ENCODE assay signal across 28 mouse cellular contexts in the genomic region with DNA sequence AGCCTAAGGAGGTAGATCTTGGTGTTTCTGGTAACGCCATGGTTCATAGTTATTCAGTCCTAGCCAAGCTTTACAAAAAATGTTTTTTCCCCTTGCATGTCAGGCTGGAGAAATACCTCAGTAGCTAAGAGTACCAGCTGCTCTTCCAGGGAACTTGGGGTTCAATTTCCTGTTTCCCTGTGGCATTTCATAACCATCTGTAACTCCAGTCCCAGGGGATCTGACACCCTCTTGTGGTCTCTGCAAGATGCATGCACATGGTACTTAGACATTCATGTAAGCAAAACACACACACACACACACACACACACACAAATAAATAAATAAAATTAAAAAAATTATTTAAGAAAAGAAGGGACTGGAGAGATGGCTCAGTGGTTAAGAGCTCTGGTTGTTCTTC. TPM values are rescaled to one million over a fixed set of nuclear protein-coding genes. Genes with fewer than 3 reads are reported as not detected.
A peak's percentile ranks its signal among the peaks of the same experiment; 100 is the strongest.
DNase-seq lines count a peak whose midpoint lies in the region; ATAC-seq and TF ChIP-seq lines count a peak whose summit lies in the region.
"Had no signal": no experiment of that assay in that cellular context is flagged by ENCODE, and none has a peak within 500 bp of the region (broad histone marks: within the 10 kb centered on the region; RNA-seq: fewer than 3 reads in every experiment).

No protein-coding gene starts in this region.

- no peaks in the 10 kb centered on the region for H3K9me3 ChIP-seq in forebrain, postnatal 0 days (ENCODE audit: low read length)
- H3K9me3 ChIP-seq in forebrain, embryonic 13.5 days (replicated peaks), result no peaks in the 10 kb centered on the region
- no peaks in the 10 kb centered on the region for H3K9me3 ChIP-seq in kidney, postnatal 0 days (replicated peaks; ENCODE audit: low read length)
- H3K9me3 ChIP-seq: hindbrain, embryonic 13.5 days; limb, embryonic 13.5 days; liver, embryonic 13.5 days; midbrain, embryonic 12.5 days; neural tube, embryonic 15.5 days had no signal

- DNase-seq in forebrain, postnatal 0 days, result no peak
- DNase-seq in kidney, postnatal 0 days (ENCODE audit: low spot score), result no peak
- no peak for DNase-seq in kidney, adult 8-10 months
- peak; percentile 21 for DNase-seq in lung, postnatal 10 days
- DNase-seq in lung, adult 2 months, result no peak
- DNase-seq in brain, embryonic 14.5 days (ENCODE audit: low read depth), result peak; percentile 47
- DNase-seq: adrenal gland, adult 8-10 months; cerebellum, adult 11-12 months; cerebellum, adult 9-11 months; gastrocnemius, postnatal 25 days; heart, adult 11 months; heart, postnatal 36 days; kidney, adult 18-20 months; kidney, postnatal 14 days; liver, embryonic 13.5 days; lung, adult 18-20 months; retina, postnatal 1 day; right cerebral cortex, postnatal 14 days had no signal

- no peak overlapping the region for H3K4me3 ChIP-seq in forebrain, postnatal 0 days (ENCODE audit: low read depth, low read length)
- H3K4me3 ChIP-seq in forebrain, embryonic 13.5 days, result no peak overlapping the region
- H3K4me3 ChIP-seq in kidney, postnatal 0 days (replicated peaks; ENCODE audit: low read depth, low read length), result no peak overlapping the region
- H3K4me3 ChIP-seq in lung, adult 2 months (replicated peaks; ENCODE audit: extremely low read depth, low read depth, low read length), result no peak overlapping the region
- H3K4me3 ChIP-seq: erythroblast, embryonic 14.5 days; hindbrain, embryonic 13.5 days; left cerebral cortex, adult 2 months; limb, embryonic 13.5 days; liver, embryonic 13.5 days; midbrain, embryonic 12.5 days; neural tube, embryonic 15.5 days had no signal

- TF ChIP-seq POLR2A in lung, adult 2 months (IDR thresholded peaks at IDR 0.05; ENCODE audit: borderline replicate concordance, extremely low read depth, low read depth, low read length), result no peak
- TF ChIP-seq POLR2A in brain, embryonic 14.5 days (IDR thresholded peaks at IDR 0.05; ENCODE audit: borderline replicate concordance, extremely low read depth, insufficient read depth, insufficient read length, poor library complexity, severe bottlenecking), result no peak

- H3K9ac ChIP-seq in forebrain, postnatal 0 days, result no peak overlapping the region
- H3K9ac ChIP-seq in forebrain, embryonic 13.5 days, result no peak overlapping the region
- H3K9ac ChIP-seq in kidney, postnatal 0 days (ENCODE audit: low read depth, low read length), result no peak overlapping the region
- H3K9ac ChIP-seq: hindbrain, embryonic 13.5 days; limb, embryonic 13.5 days; liver, embryonic 13.5 days; midbrain, embryonic 12.5 days; neural tube, embryonic 15.5 days had no signal

- ATAC-seq in forebrain, postnatal 0 days, result no peak
- ATAC-seq in forebrain, embryonic 13.5 days, result no peak
- no peak for ATAC-seq in kidney, postnatal 0 days (replicated peaks; ENCODE audit: low FRiP score, low read depth)
- no peak for ATAC-seq in monocyte, adult 5-6 weeks (replicated peaks; ENCODE audit: insufficient number of reproducible peaks, low FRiP score, low TSS enrichment, poor library complexity, severe bottlenecking)

- 91% methylated on average over 1 of the region's 1 CpGs for WGBS in forebrain, postnatal 0 days
- WGBS in forebrain, embryonic 13.5 days, result 96% methylated on average over 1 of the region's 1 CpGs
- 96% methylated on average over 1 of the region's 1 CpGs for WGBS in kidney, postnatal 0 days
- WGBS in lung, adult 2 months, result 84% methylated on average over 1 of the region's 1 CpGs

- no peaks in the 10 kb centered on the region for H3K4me1 ChIP-seq in forebrain, postnatal 0 days (ENCODE audit: insufficient read depth)
- H3K4me1 ChIP-seq in forebrain, embryonic 13.5 days, result peaks cover 8% of the 10 kb centered on the region; the same call in 1 of the 2 replicates
- no peaks in the 10 kb centered on the region for H3K4me1 ChIP-seq in kidney, postnatal 0 days (replicated peaks; ENCODE audit: insufficient read depth, low read length)
- H3K4me1 ChIP-seq in lung, adult 2 months (ENCODE audit: control insufficient read depth, insufficient read depth, low read length), result no peaks in the 10 kb centered on the region
- H3K4me1 ChIP-seq: liver, embryonic 13.5 days; neural tube, embryonic 15.5 days had no signal

- no peaks in the 10 kb centered on the region for H3K36me3 ChIP-seq in forebrain, postnatal 0 days (ENCODE audit: insufficient read depth)
- no peaks in the 10 kb centered on the region for H3K36me3 ChIP-seq in forebrain, embryonic 13.5 days (ENCODE audit: poor library complexity, severe bottlenecking)
- no peaks in the 10 kb centered on the region for H3K36me3 ChIP-seq in kidney, postnatal 0 days (ENCODE audit: insufficient read depth, low read length)
- H3K36me3 ChIP-seq: hindbrain, embryonic 13.5 days; limb, embryonic 13.5 days; liver, embryonic 13.5 days; midbrain, embryonic 12.5 days; neural tube, embryonic 15.5 days had no signal

- no peak overlapping the region for H3K27ac ChIP-seq in forebrain, postnatal 0 days (ENCODE audit: low read depth, low read length)
- no peak overlapping the region for H3K27ac ChIP-seq in forebrain, embryonic 13.5 days
- H3K27ac ChIP-seq in kidney, postnatal 0 days, result no peak overlapping the region
- H3K27ac ChIP-seq: hindbrain, embryonic 13.5 days; left cerebral cortex, adult 2 months; limb, embryonic 13.5 days; liver, embryonic 13.5 days; midbrain, embryonic 12.5 days; neural tube, embryonic 15.5 days had no signal

- H3K27me3 ChIP-seq in forebrain, postnatal 0 days (ENCODE audit: insufficient read depth, low read length), result no peaks in the 10 kb centered on the region
- peaks cover 30% of the 10 kb centered on the region for H3K27me3 ChIP-seq in forebrain, embryonic 13.5 days
- H3K27me3 ChIP-seq in kidney, postnatal 0 days (ENCODE audit: insufficient read depth, low read length), result no peaks in the 10 kb centered on the region
- H3K27me3 ChIP-seq: CH12.LX had no signal

- TF ChIP-seq CTCF in forebrain, postnatal 0 days (IDR thresholded peaks at IDR 0.05; ENCODE audit: low read depth), result peak; percentile 39; the same call in 1 of the 2 replicates
- peak; percentile 34; the same call in 1 of the 2 replicates for TF ChIP-seq CTCF in kidney, postnatal 0 days (IDR thresholded peaks at IDR 0.05; ENCODE audit: low read depth)
- TF ChIP-seq CTCF in lung, adult 2 months (IDR thresholded peaks at IDR 0.05; ENCODE audit: insufficient read depth, low read length), result no peak
- TF ChIP-seq CTCF in brain, embryonic 14.5 days (IDR thresholded peaks at IDR 0.05; ENCODE audit: borderline replicate concordance, extremely low read depth, insufficient read depth, insufficient read length), result no peak

- no peak overlapping the region for H3K4me2 ChIP-seq in forebrain, postnatal 0 days (ENCODE audit: low read depth)
- no peak overlapping the region for H3K4me2 ChIP-seq in forebrain, embryonic 13.5 days
- H3K4me2 ChIP-seq in kidney, postnatal 0 days (ENCODE audit: low read length), result no peak overlapping the region
- H3K4me2 ChIP-seq: heart, embryonic 11.5 days; hindbrain, embryonic 13.5 days; limb, embryonic 13.5 days; liver, embryonic 13.5 days; midbrain, embryonic 12.5 days; neural tube, embryonic 15.5 days had no signal

RNA-seq across cellular contexts. Expression of gene Pja1, which starts 36.9 kb away (rescaled TPM):
- total RNA-seq in forebrain, postnatal 0 days (2014; rRNA removed), result 270 and 285 TPM in 2 replicates
- polyA plus RNA-seq in forebrain, postnatal 0 days (2015; fragmentation: Nextera tagmentation; extraction: Ambion mirVana), result 378 and 395 TPM in 2 replicates
- 316 and 321 TPM in 2 replicates for polyA plus RNA-seq in forebrain, embryonic 13.5 days (2015; fragmentation: Nextera tagmentation; extraction: Ambion mirVana)
- 158 and 162 TPM in 2 replicates for polyA plus RNA-seq in kidney, postnatal 0 days (2015; fragmentation: Nextera tagmentation; extraction: Ambion mirVana)
- 29.0 and 41.4 TPM in 2 replicates for polyA plus RNA-seq in lung, adult 2 months (2012; rRNA removed)
- 241 and 242 TPM in 2 replicates for polyA plus RNA-seq in brain, embryonic 14.5 days (2012; rRNA removed)
- total RNA-seq in monocyte, adult 5-6 weeks (2017), result 24.7 to 42.9 TPM (median 36.5 TPM) in 3 replicates

Comparison
In these comparisons a context has a peak if more than half of its experiments do, and no peak if none do; other contexts are left out.
1. DNase-seq: peak in lung, postnatal 10 days (single experiment) and brain, embryonic 14.5 days (single experiment); none in forebrain, postnatal 0 days (single experiment), kidney, postnatal 0 days (single experiment), kidney, adult 8-10 months (0 of 2) and lung, adult 2 months (single experiment).
2. CTCF ChIP-seq: peak in forebrain, postnatal 0 days (single experiment) and kidney, postnatal 0 days (single experiment); none in lung, adult 2 months (single experiment) and brain, embryonic 14.5 days (single experiment).